Mouse (Mus musculus) neural tube, embryonic 12.5 days (tissue): ENCODE data around the gene Retnlg. TPM values are rescaled to one million over a fixed set of nuclear protein-coding genes. Genes with fewer than 3 reads are reported as not detected.
A peak's percentile ranks its signal among the peaks of the same experiment; 100 is the strongest.

ENCODE experiments used
- ATAC-seq: fragments of 200-750 bp; cut with Nextera tagmentation; 2 replicates; pipeline ENCODE4 v1.8.0; 2017; ENCODE audit warnings: low read depth, mild to moderate bottlenecking, moderate TSS enrichment, moderate library complexity; ENCODE audit not compliant: low FRiP score
- H3K27ac ChIP-seq: fragments of 300-500 bp; sonication (generic); 2 replicates; pipeline ENCODE4 v1.5.1; 2016
- H3K27me3 ChIP-seq: fragments of 300-500 bp; sonication (generic); replicated peaks from 2 replicates; pipeline ENCODE4 v1.6.1; 2016; ENCODE audit warnings: mild to moderate bottlenecking
- H3K36me3 ChIP-seq: fragments of 300-500 bp; sonication (generic); 2 replicates; pipeline ENCODE4 v1.6.1; 2016; ENCODE audit warnings: mild to moderate bottlenecking
- H3K4me1 ChIP-seq: fragments of 300-500 bp; sonication (generic); 2 replicates; pipeline ENCODE4 v1.6.1; 2016
- H3K4me2 ChIP-seq: fragments of 300-500 bp; sonication (generic); replicated peaks from 2 replicates; pipeline ENCODE4 v1.6.1; 2016; ENCODE audit warnings: mild to moderate bottlenecking
- H3K4me3 ChIP-seq: fragments of 300-500 bp; sonication (generic); 2 replicates; pipeline ENCODE4 v1.5.1; 2016
- H3K9ac ChIP-seq: fragments of 300-500 bp; sonication (generic); 2 replicates; pipeline ENCODE4 v1.6.1; 2016; ENCODE audit warnings: mild to moderate bottlenecking
- H3K9me3 ChIP-seq: fragments of 300-500 bp; sonication (generic); 2 replicates; pipeline ENCODE4 v1.6.1; 2016; ENCODE audit warnings: mild to moderate bottlenecking
- WGBS: fragments of 180-500 bp; shearing (Covaris S2); methylation state at CpG from one replicate; pipeline ENCODE4 v1.1.7; 2016; 5-methylcytosine and 5-hydroxymethylcytosine counted together
- polyA plus RNA-seq: library from polyadenylated mRNA; unstranded; fragments of >200 nt; fragmentation: Nextera tagmentation; extraction: Ambion mirVana; gene quantifications from 2 replicates; pipeline ENCODE4 v1.2.1, GENCODE M21; 2016

Retnlg gene
- polyA plus RNA-seq, 1 experiment from 2014 or later = 0.47 TPM

GRCm38 (mm10) chr16:48890733-48891132, 18.3 kb downstream of the Retnlg start:
- no peak overlapping the region for H3K4me2 ChIP-seq
- H3K36me3 ChIP-seq = no peaks in the 10 kb centered on the region
- no peak overlapping the region for H3K4me3 ChIP-seq
- no peaks in the 10 kb centered on the region for H3K9me3 ChIP-seq
- H3K9ac ChIP-seq = no peak overlapping the region
- no peak for ATAC-seq
- 53% methylated on average over 2 of the region's 2 CpGs for WGBS
- no peak overlapping the region for H3K27ac ChIP-seq
- no peaks in the 10 kb centered on the region for H3K27me3 ChIP-seq
- H3K4me1 ChIP-seq = no peaks in the 10 kb centered on the region

DNA sequence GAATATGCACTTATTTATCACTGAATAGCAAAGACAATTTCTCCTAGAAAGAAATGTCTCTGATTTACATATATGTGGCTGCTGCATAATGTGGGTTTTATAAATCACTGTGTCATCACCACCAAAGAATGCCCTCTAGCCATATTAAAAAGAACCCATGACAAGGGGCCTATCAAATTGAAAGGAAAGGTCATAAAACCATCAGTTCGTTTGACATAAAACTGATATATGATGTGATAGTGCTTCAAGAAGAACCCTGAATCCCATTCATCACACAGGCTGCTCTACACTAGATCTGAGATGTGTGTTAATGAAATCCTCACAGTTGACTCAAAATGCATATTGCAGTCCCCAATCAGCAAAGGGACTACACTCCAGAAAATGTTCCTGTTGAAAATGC, 27.4 kb downstream of the Retnlg start:
- Histone ChIP-seq H3K4me3 (no peak overlapping the region), H3K27ac (no peak overlapping the region), H3K27me3 (no peaks in the 10 kb centered on the region), H3K4me1 (no peaks in the 10 kb centered on the region), H3K4me2 (no peak overlapping the region), H3K9me3 (no peaks in the 10 kb centered on the region), H3K9ac (no peak overlapping the region), H3K36me3 (no peaks in the 10 kb centered on the region)
- WGBS = 42% methylated on average over 1 of the region's 1 CpGs
- peak; percentile 82 for ATAC-seq

DNA sequence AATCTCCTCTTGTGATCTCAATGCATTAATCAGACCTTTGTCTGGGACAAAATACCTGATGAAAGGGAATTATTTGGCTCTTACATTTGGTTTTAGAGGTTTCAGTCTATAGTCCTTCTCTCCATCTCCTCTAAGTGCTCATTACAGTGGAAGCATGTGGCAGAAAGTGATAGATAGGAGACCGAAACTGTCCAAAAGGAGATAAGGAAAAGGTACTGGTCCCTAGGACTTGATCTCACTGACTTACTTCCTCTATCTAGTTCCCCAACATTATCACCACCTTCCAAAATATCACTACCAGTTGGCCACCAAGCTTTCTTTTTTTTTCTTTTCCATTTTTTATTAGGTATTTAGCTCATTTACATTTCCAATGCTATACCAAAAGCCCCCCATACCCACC, 38.8 kb downstream of the Retnlg start:
- Histone ChIP-seq H3K9ac (no peak overlapping the region), H3K4me2 (no peak overlapping the region), H3K36me3 (no peaks in the 10 kb centered on the region), H3K9me3 (no peaks in the 10 kb centered on the region), H3K27ac (no peak overlapping the region), H3K27me3 (no peaks in the 10 kb centered on the region), H3K4me3 (no peak overlapping the region), H3K4me1 (no peaks in the 10 kb centered on the region)
- no peak for ATAC-seq
- WGBS = 89% methylated on average over 1 of the region's 1 CpGs

- H3K4me1 ChIP-seq = no peaks in the 10 kb centered on the region
- no peaks in the 10 kb centered on the region for H3K9me3 ChIP-seq
- ATAC-seq = no peak
- no peak overlapping the region for H3K27ac ChIP-seq
- H3K4me2 ChIP-seq = no peak overlapping the region
- WGBS = 95% methylated on average over 3 of the region's 3 CpGs
- H3K27me3 ChIP-seq = no peaks in the 10 kb centered on the region
- no peak overlapping the region for H3K9ac ChIP-seq
- H3K4me3 ChIP-seq = no peak overlapping the region
- no peaks in the 10 kb centered on the region for H3K36me3 ChIP-seq
These were observed 40.8 kb downstream of the Retnlg start for GRCm38 (mm10) chr16:48913206-48913605.

GRCm38 (mm10) chr16:48923724-48924123, 51.3 kb downstream of the Retnlg start:
- H3K4me1 ChIP-seq = no peaks in the 10 kb centered on the region
- H3K4me3 ChIP-seq = no peak overlapping the region
- 96% methylated on average over 1 of the region's 1 CpGs for WGBS
- ATAC-seq = no peak
- H3K9me3 ChIP-seq = no peaks in the 10 kb centered on the region
- H3K4me2 ChIP-seq = no peak overlapping the region
- no peak overlapping the region for H3K27ac ChIP-seq
- H3K36me3 ChIP-seq = peaks cover 36% of the 10 kb centered on the region
- H3K27me3 ChIP-seq = no peaks in the 10 kb centered on the region
- no peak overlapping the region for H3K9ac ChIP-seq

Other genes with a start within 250 kb of the Retnlg start
- gene Trat1, start 100.6 kb upstream of the Retnlg start, polyA plus RNA-seq = not detected in 2 replicates
- not detected in 2 replicates for gene Retnlb, start 55.8 kb upstream of the Retnlg start, polyA plus RNA-seq
- gene Retnla, start 30.1 kb upstream of the Retnlg start, polyA plus RNA-seq = not detected in 2 replicates
- gene Dzip3, start 121.5 kb downstream of the Retnlg start, polyA plus RNA-seq = 44.2 and 48.3 TPM in 2 replicates
- gene Cip2a, start 121.6 kb downstream of the Retnlg start, polyA plus RNA-seq = 20.9 and 24.6 TPM in 2 replicates
- 0.05 and 0.06 TPM in 2 replicates for gene Myh15, start 184.9 kb downstream of the Retnlg start, polyA plus RNA-seq